Mouse (Mus musculus): ENCODE measurements at regions not wholly inside any gene's neighbourhood (a gene's known extent, or its start where the extent isn't known, plus 50 kb on each side); places are given as distances from the start of the nearest gene placed in this dataset.

- Histone ChIP-seq H3K36me3 (ENCODE audit: control insufficient read depth, insufficient read depth, low read length) (no peaks in the 10 kb centered on the region), H3K4me3 (ENCODE audit: low read depth, low read length) (no peak overlapping the region), H3K4me1 (replicated peaks; ENCODE audit: control insufficient read depth, insufficient read depth, low read length) (no peaks in the 10 kb centered on the region), H3K27ac (ENCODE audit: low read depth, low read length) (no peak overlapping the region), H3K4me2 (replicated peaks; ENCODE audit: low read depth, low read length) (no peak overlapping the region), H3K27me3 (ENCODE audit: control insufficient read depth, insufficient read depth, low read length) (no peaks in the 10 kb centered on the region), H3K9me3 (ENCODE audit: control insufficient read depth, low read length) (no peaks in the 10 kb centered on the region), H3K9ac (ENCODE audit: low read depth, low read length) (no peak overlapping the region)
- ATAC-seq (ENCODE audit: low FRiP score): no peak
- no peak for DNase-seq (ENCODE audit: low spot score)
- 59% methylated on average over 1 of the region's 1 CpGs for WGBS
These were observed 748.5 kb downstream of the Poteg start for GRCm38 (mm10) chr8:28195943-28196342.

GRCm38 (mm10) chr8:28235562-28235961 lies 788.1 kb downstream of the Poteg start:
- H3K27me3 ChIP-seq (ENCODE audit: control insufficient read depth, insufficient read depth, low read length): no peaks in the 10 kb centered on the region
- no peak overlapping the region for H3K4me3 ChIP-seq (ENCODE audit: low read depth, low read length)
- no peaks in the 10 kb centered on the region for H3K9me3 ChIP-seq (ENCODE audit: control insufficient read depth, low read length)
- WGBS: 78% methylated on average over 5 of the region's 5 CpGs
- H3K4me1 ChIP-seq (replicated peaks; ENCODE audit: control insufficient read depth, insufficient read depth, low read length): no peaks in the 10 kb centered on the region
- H3K4me2 ChIP-seq (replicated peaks; ENCODE audit: low read depth, low read length): no peak overlapping the region
- no peak overlapping the region for H3K9ac ChIP-seq (ENCODE audit: low read depth, low read length)
- ATAC-seq (ENCODE audit: low FRiP score) (no peak), DNase-seq (ENCODE audit: low spot score) (no peak)
- no peaks in the 10 kb centered on the region for H3K36me3 ChIP-seq (ENCODE audit: control insufficient read depth, insufficient read depth, low read length)
- no peak overlapping the region for H3K27ac ChIP-seq (ENCODE audit: low read depth, low read length)

GRCm38 (mm10) chr8:28239411-28239810 lies 791.9 kb downstream of the Poteg start:
- no peaks in the 10 kb centered on the region for H3K9me3 ChIP-seq (ENCODE audit: control insufficient read depth, low read length)
- 71% methylated on average over 7 of the region's 7 CpGs for WGBS

GRCm38 (mm10) chr8:28252399-28253240 lies 805.1 kb downstream of the Poteg start:
- 46% methylated on average over 9 of the region's 9 CpGs for WGBS
- H3K27me3 ChIP-seq (ENCODE audit: control insufficient read depth, insufficient read depth, low read length): no peaks in the 10 kb centered on the region
- ATAC-seq (ENCODE audit: low FRiP score): no peak

More at GRCm38 (mm10) chr8:28239411-28239810, 791.9 kb downstream of the Poteg start:
- no peak overlapping the region for H3K4me3 ChIP-seq (ENCODE audit: low read depth, low read length)
- H3K36me3 ChIP-seq (ENCODE audit: control insufficient read depth, insufficient read depth, low read length): no peaks in the 10 kb centered on the region
- H3K9ac ChIP-seq (ENCODE audit: low read depth, low read length): no peak overlapping the region
- no peaks in the 10 kb centered on the region for H3K4me1 ChIP-seq (replicated peaks; ENCODE audit: control insufficient read depth, insufficient read depth, low read length)
- H3K27ac ChIP-seq (ENCODE audit: low read depth, low read length): no peak overlapping the region
- H3K27me3 ChIP-seq (ENCODE audit: control insufficient read depth, insufficient read depth, low read length): no peaks in the 10 kb centered on the region
- ATAC-seq (ENCODE audit: low FRiP score): peak; percentile 47; the same call in 1 of the 2 replicates
- DNase-seq (ENCODE audit: low spot score): peak; percentile 21
- no peak overlapping the region for H3K4me2 ChIP-seq (replicated peaks; ENCODE audit: low read depth, low read length)

GRCm38 (mm10) chr8:28267277-28267676 lies 819.8 kb downstream of the Poteg start:
- H3K4me2 ChIP-seq (replicated peaks; ENCODE audit: low read depth, low read length): no peak overlapping the region
- no peaks in the 10 kb centered on the region for H3K9me3 ChIP-seq (ENCODE audit: control insufficient read depth, low read length)
- no peak overlapping the region for H3K27ac ChIP-seq (ENCODE audit: low read depth, low read length)
- 84% methylated on average over 5 of the region's 5 CpGs for WGBS
- no peaks in the 10 kb centered on the region for H3K36me3 ChIP-seq (ENCODE audit: control insufficient read depth, insufficient read depth, low read length)
- H3K4me1 ChIP-seq (replicated peaks; ENCODE audit: control insufficient read depth, insufficient read depth, low read length): no peaks in the 10 kb centered on the region
- H3K9ac ChIP-seq (ENCODE audit: low read depth, low read length): no peak overlapping the region
- no peak for DNase-seq (ENCODE audit: low spot score)
- no peak overlapping the region for H3K4me3 ChIP-seq (ENCODE audit: low read depth, low read length)
- no peaks in the 10 kb centered on the region for H3K27me3 ChIP-seq (ENCODE audit: control insufficient read depth, insufficient read depth, low read length)
- ATAC-seq (ENCODE audit: low FRiP score): no peak

More at GRCm38 (mm10) chr8:28252399-28253240, 805.1 kb downstream of the Poteg start:
- Histone ChIP-seq H3K9ac (ENCODE audit: low read depth, low read length) (no peak overlapping the region), H3K27ac (ENCODE audit: low read depth, low read length) (no peak overlapping the region), H3K4me3 (ENCODE audit: low read depth, low read length) (no peak overlapping the region), H3K36me3 (ENCODE audit: control insufficient read depth, insufficient read depth, low read length) (no peaks in the 10 kb centered on the region), H3K4me1 (replicated peaks; ENCODE audit: control insufficient read depth, insufficient read depth, low read length) (no peaks in the 10 kb centered on the region), H3K4me2 (replicated peaks; ENCODE audit: low read depth, low read length) (no peak overlapping the region), H3K9me3 (ENCODE audit: control insufficient read depth, low read length) (no peaks in the 10 kb centered on the region)
- DNase-seq (ENCODE audit: low spot score): peak; percentile 6

GRCm38 (mm10) chr8:28284257-28284656 lies 836.8 kb downstream of the Poteg start:
- no peak for DNase-seq (ENCODE audit: low spot score)
- no peaks in the 10 kb centered on the region for H3K9me3 ChIP-seq (ENCODE audit: control insufficient read depth, low read length)
- no peak for ATAC-seq (ENCODE audit: low FRiP score)
- no peaks in the 10 kb centered on the region for H3K36me3 ChIP-seq (ENCODE audit: control insufficient read depth, insufficient read depth, low read length)
- no peak overlapping the region for H3K4me3 ChIP-seq (ENCODE audit: low read depth, low read length)
- H3K27me3 ChIP-seq (ENCODE audit: control insufficient read depth, insufficient read depth, low read length): no peaks in the 10 kb centered on the region
- no peaks in the 10 kb centered on the region for H3K4me1 ChIP-seq (replicated peaks; ENCODE audit: control insufficient read depth, insufficient read depth, low read length)
- no peak overlapping the region for H3K4me2 ChIP-seq (replicated peaks; ENCODE audit: low read depth, low read length)
- H3K27ac ChIP-seq (ENCODE audit: low read depth, low read length): no peak overlapping the region
- WGBS: 77% methylated on average over 2 of the region's 2 CpGs
- H3K9ac ChIP-seq (ENCODE audit: low read depth, low read length): no peak overlapping the region

GRCm38 (mm10) chr8:28298896-28299793 lies 851.7 kb downstream of the Poteg start:
- DNase-seq (ENCODE audit: low spot score) (no peak), ATAC-seq (ENCODE audit: low FRiP score) (no peak)
- no peak overlapping the region for H3K4me2 ChIP-seq (replicated peaks; ENCODE audit: low read depth, low read length)
- H3K9ac ChIP-seq (ENCODE audit: low read depth, low read length): no peak overlapping the region
- H3K27me3 ChIP-seq (ENCODE audit: control insufficient read depth, insufficient read depth, low read length): no peaks in the 10 kb centered on the region
- no peak overlapping the region for H3K27ac ChIP-seq (ENCODE audit: low read depth, low read length)
- no peaks in the 10 kb centered on the region for H3K9me3 ChIP-seq (ENCODE audit: control insufficient read depth, low read length)
- 80% methylated on average over 5 of the region's 5 CpGs for WGBS
- H3K36me3 ChIP-seq (ENCODE audit: control insufficient read depth, insufficient read depth, low read length): no peaks in the 10 kb centered on the region
- no peaks in the 10 kb centered on the region for H3K4me1 ChIP-seq (replicated peaks; ENCODE audit: control insufficient read depth, insufficient read depth, low read length)
- H3K4me3 ChIP-seq (ENCODE audit: low read depth, low read length): no peak overlapping the region

GRCm38 (mm10) chr8:28317081-28317480 lies 869.6 kb downstream of the Poteg start:
- no peak overlapping the region for H3K4me3 ChIP-seq (ENCODE audit: low read depth, low read length)
- no peaks in the 10 kb centered on the region for H3K9me3 ChIP-seq (ENCODE audit: control insufficient read depth, low read length)
- no peak for DNase-seq (ENCODE audit: low spot score)
- no peak for ATAC-seq (ENCODE audit: low FRiP score)
- H3K27ac ChIP-seq (ENCODE audit: low read depth, low read length): no peak overlapping the region
- no peaks in the 10 kb centered on the region for H3K36me3 ChIP-seq (ENCODE audit: control insufficient read depth, insufficient read depth, low read length)
- no peaks in the 10 kb centered on the region for H3K27me3 ChIP-seq (ENCODE audit: control insufficient read depth, insufficient read depth, low read length)
- H3K4me1 ChIP-seq (replicated peaks; ENCODE audit: control insufficient read depth, insufficient read depth, low read length): no peaks in the 10 kb centered on the region
- 56% methylated on average over 1 of the region's 1 CpGs for whole genome bisulfite sequencing
- H3K9ac ChIP-seq (ENCODE audit: low read depth, low read length): no peak overlapping the region
- no peak overlapping the region for H3K4me2 ChIP-seq (replicated peaks; ENCODE audit: low read depth, low read length)
